In the genomic region with DNA sequence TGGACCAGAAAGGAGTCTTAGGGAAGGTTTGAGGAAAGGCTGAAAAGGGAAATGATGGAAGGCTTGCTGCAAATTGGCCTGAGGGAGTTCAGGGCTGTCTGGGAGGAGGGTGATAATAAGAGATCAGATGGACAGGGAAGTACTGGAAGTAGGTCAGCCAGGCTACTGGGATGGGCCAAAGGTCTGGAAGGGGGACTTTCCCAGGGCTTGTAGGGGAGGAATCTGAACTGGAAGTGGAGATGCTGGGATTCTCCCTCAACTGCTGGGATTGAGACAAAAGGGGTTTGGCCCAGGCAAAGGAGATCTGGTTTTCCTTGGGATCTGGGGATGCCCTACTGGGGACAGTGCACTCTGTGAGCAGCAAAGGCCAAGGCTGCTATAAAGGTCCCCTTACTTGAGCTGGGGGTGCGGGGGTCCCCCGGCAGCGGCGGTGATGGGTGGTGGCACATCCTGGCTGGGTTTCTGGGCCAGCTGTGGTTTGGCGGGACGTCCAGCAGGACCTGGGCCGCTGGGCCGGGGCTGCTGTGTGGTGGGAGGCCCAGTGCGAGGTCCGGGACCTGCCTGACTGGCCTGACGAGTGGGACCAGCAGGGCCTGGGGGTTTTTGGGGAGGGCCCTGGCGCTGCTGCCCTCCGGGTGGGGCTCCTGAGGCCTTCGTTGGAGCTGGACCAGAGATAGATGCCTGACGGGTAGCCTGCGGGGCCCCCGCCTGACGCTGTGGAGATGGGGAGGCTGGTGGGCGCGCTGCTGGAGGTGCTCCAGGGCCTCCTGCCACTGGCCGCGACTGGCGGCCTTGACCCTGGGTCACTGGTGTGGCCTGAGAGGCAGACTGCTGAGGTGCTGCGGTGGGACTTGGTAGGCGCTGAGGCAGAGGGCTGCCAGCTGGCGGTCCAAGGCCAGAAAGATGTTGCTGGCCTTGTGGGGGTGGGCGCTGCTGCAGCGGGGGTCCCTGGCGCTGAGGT, we compare ENCODE assay signal across 9 mouse cellular contexts. TPM values are rescaled to one million over a fixed set of nuclear protein-coding genes. Genes with fewer than 3 reads are reported as not detected.
DNase-seq lines count a peak whose midpoint lies in the region; ATAC-seq and TF ChIP-seq lines count a peak whose summit lies in the region.
"Had no signal": no experiment of that assay in that cellular context is flagged by ENCODE, and none has a peak within 500 bp of the region (broad histone marks: within the 10 kb centered on the region; RNA-seq: fewer than 3 reads in every experiment).

No protein-coding gene starts in this region.

- WGBS in lung, postnatal 0 days = 24% methylated on average over 24 of the region's 29 CpGs
- WGBS in lung, adult 2 months = 45% methylated on average over 29 of the region's 29 CpGs
- 32% methylated on average over 26 of the region's 29 CpGs for WGBS in stomach, embryonic 14.5 days

- H3K4me3 ChIP-seq in lung, postnatal 0 days (ENCODE audit: low read depth, low read length) = no peak overlapping the region
- no peak overlapping the region for H3K4me3 ChIP-seq in lung, adult 2 months (replicated peaks; ENCODE audit: extremely low read depth, low read depth, low read length)
- H3K4me3 ChIP-seq in stomach, embryonic 14.5 days (ENCODE audit: low read depth, low read length) = no peak overlapping the region

- H3K27ac ChIP-seq in lung, postnatal 0 days (ENCODE audit: low read length) = no peak overlapping the region
- no peak overlapping the region for H3K27ac ChIP-seq in stomach, embryonic 14.5 days (ENCODE audit: low read length)
- H3K27ac ChIP-seq: macrophage had no signal

- H3K4me2 ChIP-seq in lung, postnatal 0 days (replicated peaks; ENCODE audit: low read depth, low read length) = 0 out of 2 replicates have a peak overlapping the region, but pooled peaks have one; percentile 5
- no peak overlapping the region; the same call in 1 of the 2 replicates for H3K4me2 ChIP-seq in stomach, embryonic 14.5 days (replicated peaks; ENCODE audit: low read depth, low read length)

- no peaks in the 10 kb centered on the region for H3K27me3 ChIP-seq in lung, postnatal 0 days (replicated peaks; ENCODE audit: insufficient read depth, low read length)
- H3K27me3 ChIP-seq in stomach, embryonic 14.5 days (ENCODE audit: control insufficient read depth, insufficient read depth, low read length) = no peaks in the 10 kb centered on the region

- H3K9ac ChIP-seq in lung, postnatal 0 days (replicated peaks; ENCODE audit: low read depth) = no peak overlapping the region
- H3K9ac ChIP-seq in stomach, embryonic 14.5 days (replicated peaks; ENCODE audit: low read depth, low read length) = no peak overlapping the region

- H3K9me3 ChIP-seq in lung, postnatal 0 days (ENCODE audit: low read length) = no peaks in the 10 kb centered on the region
- no peaks in the 10 kb centered on the region for H3K9me3 ChIP-seq in stomach, embryonic 14.5 days (ENCODE audit: control insufficient read depth, low read depth, low read length)

- TF ChIP-seq EP300 in lung, postnatal 0 days (IDR thresholded peaks at IDR 0.05) = no peak

- DNase-seq in cerebellum, adult 11-12 months = peak; percentile 29
- no peak for DNase-seq in cerebellum, postnatal 4 days (ENCODE audit: low spot score in 2 of 2)
- DNase-seq in lung, postnatal 0 days (ENCODE audit: low spot score) = no peak
- no peak for DNase-seq in lung, adult 2 months
- DNase-seq in heart, postnatal 14 days = peak; percentile 12 to 30
- DNase-seq in MN1 (ENCODE audit: low spot score) = no peak
- DNase-seq in embryo, embryonic 10.5 days (ENCODE audit: low spot score) = no peak

- no peaks in the 10 kb centered on the region for H3K36me3 ChIP-seq in lung, postnatal 0 days (ENCODE audit: insufficient read depth, low read length)
- no peaks in the 10 kb centered on the region; the same call in 1 of the 2 replicates for H3K36me3 ChIP-seq in stomach, embryonic 14.5 days (ENCODE audit: control insufficient read depth, insufficient read depth, low read length)

- H3K4me1 ChIP-seq in lung, postnatal 0 days (ENCODE audit: insufficient read depth, low read depth, low read length) = no peaks in the 10 kb centered on the region
- peaks cover 2% of the 10 kb centered on the region for H3K4me1 ChIP-seq in lung, adult 2 months (ENCODE audit: control insufficient read depth, insufficient read depth, low read length)
- H3K4me1 ChIP-seq in stomach, embryonic 14.5 days (ENCODE audit: control insufficient read depth, insufficient read depth, low read length) = no peaks in the 10 kb centered on the region

- TF ChIP-seq CTCF in lung, postnatal 0 days (IDR thresholded peaks at IDR 0.05) = no peak
- TF ChIP-seq CTCF in lung, adult 2 months (IDR thresholded peaks at IDR 0.05; ENCODE audit: insufficient read depth, low read length) = no peak

- intact Hi-C loops in heart, postnatal 14 days (cut with DNase I) = no loop called here

- TF ChIP-seq POLR2A in lung, adult 2 months (IDR thresholded peaks at IDR 0.05; ENCODE audit: borderline replicate concordance, extremely low read depth, low read depth, low read length) = no peak

- peak; percentile 38 for ATAC-seq in lung, postnatal 0 days
- peak; percentile 21; the same call in 1 of the 2 replicates for ATAC-seq in stomach, embryonic 14.5 days (ENCODE audit: insufficient number of reproducible peaks, insufficient read depth, low FRiP score, low read depth)

RNA-seq across cellular contexts. Expression of a gene that starts 7.6 kb away (rescaled TPM):
- polyA plus RNA-seq in lung, postnatal 0 days (2015; fragmentation: Nextera tagmentation; extraction: Ambion mirVana) = 20.2 and 26.5 TPM in 2 replicates
- 14.6 and 15.3 TPM in 2 replicates for polyA plus RNA-seq in lung, adult 2 months (2012; rRNA removed)
- total RNA-seq in heart, postnatal 14 days (2021) = 1 to 10 TPM; 9.1 to 9.7 TPM
- 33.9 and 35.8 TPM in 2 replicates for polyA plus RNA-seq in stomach, embryonic 14.5 days (2014; fragmentation: Nextera tagmentation; extraction: Ambion mirVana)

RNA-seq across cellular contexts. Expression of a gene that starts 58.4 kb away (rescaled TPM):
- polyA plus RNA-seq in lung, postnatal 0 days (2015; fragmentation: Nextera tagmentation; extraction: Ambion mirVana) = 0.05 TPM in 1 of 2 replicates, not detected in the other
- 1.1 and 1.2 TPM in 2 replicates for polyA plus RNA-seq in lung, adult 2 months (2012; rRNA removed)
- under 1 TPM; 0.32 to 0.45 TPM for total RNA-seq in heart, postnatal 14 days (2021)
- polyA plus RNA-seq in stomach, embryonic 14.5 days (2014; fragmentation: Nextera tagmentation; extraction: Ambion mirVana) = 2.3 and 2.8 TPM in 2 replicates

Comparison
In these comparisons a context has a peak if more than half of its experiments do, and no peak if none do; other contexts are left out.
1. DNase-seq: peak in cerebellum, adult 11-12 months (single experiment) and heart, postnatal 14 days (2 of 2); none in cerebellum, postnatal 4 days (0 of 2), lung, postnatal 0 days (single experiment), lung, adult 2 months (single experiment), MN1 (single experiment) and embryo, embryonic 10.5 days (single experiment).